Mouse (Mus musculus) midbrain, embryonic 15.5 days (tissue): ENCODE measurements around the gene Ttc24. TPM values are rescaled to one million over a fixed set of nuclear protein-coding genes. Genes with fewer than 3 reads are reported as not detected.

ENCODE experiments used
- ATAC-seq: fragments of 200-750 bp; cut with Nextera tagmentation; replicated peaks from 2 replicates; pipeline ENCODE4 v1.8.0; 2017; ENCODE audit warnings: moderate TSS enrichment
- H3K27ac ChIP-seq: fragments of 300-500 bp; sonication (generic); 2 replicates; pipeline ENCODE4 v1.5.1; 2015; ENCODE audit warnings: mild to moderate bottlenecking, inconsistent platforms
- H3K27me3 ChIP-seq: fragments of 300-500 bp; sonication (generic); replicated peaks from 2 replicates; pipeline ENCODE4 v1.6.1; 2015; ENCODE audit warnings: inconsistent platforms
- H3K36me3 ChIP-seq: fragments of 300-500 bp; sonication (generic); replicated peaks from 2 replicates; pipeline ENCODE4 v1.6.1; 2015; ENCODE audit warnings: inconsistent platforms
- H3K4me1 ChIP-seq: fragments of 300-500 bp; sonication (generic); 2 replicates; pipeline ENCODE4 v1.6.1; 2015; ENCODE audit warnings: inconsistent platforms
- H3K4me2 ChIP-seq: fragments of 300-500 bp; sonication (generic); 2 replicates; pipeline ENCODE4 v1.6.1; 2015; ENCODE audit warnings: inconsistent platforms, mild to moderate bottlenecking, moderate library complexity
- H3K4me3 ChIP-seq: fragments of 300-500 bp; sonication (generic); 2 replicates; pipeline ENCODE4 v1.5.1; 2015; ENCODE audit warnings: mild to moderate bottlenecking, inconsistent platforms
- H3K9ac ChIP-seq: fragments of 300-500 bp; sonication (generic); 2 replicates; pipeline ENCODE4 v1.6.1; 2015; ENCODE audit warnings: mild to moderate bottlenecking, inconsistent platforms
- H3K9me3 ChIP-seq: fragments of 300-500 bp; sonication (generic); 2 replicates; pipeline ENCODE4 v1.6.1; 2016; ENCODE audit warnings: inconsistent platforms
- WGBS: fragments of 180-500 bp; shearing (Covaris S2); methylation state at CpG from one replicate; pipeline ENCODE4 v1.1.7; 2015; ENCODE audit warnings: mixed read lengths; 5-methylcytosine and 5-hydroxymethylcytosine counted together
- polyA plus RNA-seq: library from polyadenylated mRNA; unstranded; fragments of >200 nt; fragmentation: Nextera tagmentation; extraction: Ambion mirVana; gene quantifications from 2 replicates; pipeline ENCODE4 v1.2.1, GENCODE M21; 2015

Ttc24 gene
- polyA plus RNA-seq, 1 experiment from 2014 or later = not detected

- Histone ChIP-seq H3K4me1 (no peaks in the 10 kb centered on the region), H3K4me2 (no peak overlapping the region), H3K9me3 (no peaks in the 10 kb centered on the region), H3K27ac (no peak overlapping the region), H3K9ac (no peak overlapping the region), H3K27me3 (no peaks in the 10 kb centered on the region), H3K36me3 (no peaks in the 10 kb centered on the region), H3K4me3 (no peak overlapping the region)
- 66% methylated on average over 3 of the region's 3 CpGs for WGBS
- no peak for ATAC-seq
Measured at GRCm38 (mm10) chr3:88100251-88100650, 22.1 kb upstream of the Ttc24 start.

- Histone ChIP-seq H3K4me2 (no peak overlapping the region), H3K36me3 (no peaks in the 10 kb centered on the region), H3K9ac (no peak overlapping the region), H3K27ac (no peak overlapping the region), H3K9me3 (no peaks in the 10 kb centered on the region), H3K4me3 (no peak overlapping the region), H3K27me3 (no peaks in the 10 kb centered on the region), H3K4me1 (no peaks in the 10 kb centered on the region)
- WGBS = 90% methylated on average over 6 of the region's 6 CpGs
- no peak for ATAC-seq
Measured at GRCm38 (mm10) chr3:88097666-88098065, 19.6 kb upstream of the Ttc24 start.

DNA sequence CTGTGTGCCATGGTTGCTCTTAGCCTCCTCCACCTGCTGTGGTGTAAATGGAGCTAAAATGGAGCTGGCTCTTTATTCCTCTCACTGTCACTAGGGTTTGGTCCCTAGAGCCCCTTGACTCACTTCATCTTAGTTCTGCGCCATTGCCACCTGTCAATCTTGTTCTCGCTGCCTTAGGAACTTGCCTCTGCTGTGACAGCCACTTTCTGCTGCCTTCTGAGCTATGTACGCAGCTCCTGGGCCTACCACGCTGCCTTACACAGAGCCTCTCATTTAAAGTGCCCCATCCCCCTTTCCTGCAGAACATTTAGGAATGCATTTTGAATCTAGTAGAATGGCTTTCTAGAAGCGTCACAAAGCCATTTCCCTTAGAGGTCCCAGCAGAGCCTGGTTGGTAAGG lies 16.0 kb upstream of the Ttc24 start:
- Histone ChIP-seq H3K4me2 (no peak overlapping the region), H3K4me1 (no peaks in the 10 kb centered on the region), H3K4me3 (no peak overlapping the region), H3K9ac (no peak overlapping the region), H3K9me3 (no peaks in the 10 kb centered on the region), H3K36me3 (no peaks in the 10 kb centered on the region), H3K27ac (no peak overlapping the region), H3K27me3 (no peaks in the 10 kb centered on the region)
- WGBS = 79% methylated on average over 5 of the region's 5 CpGs
- ATAC-seq = no peak

DNA sequence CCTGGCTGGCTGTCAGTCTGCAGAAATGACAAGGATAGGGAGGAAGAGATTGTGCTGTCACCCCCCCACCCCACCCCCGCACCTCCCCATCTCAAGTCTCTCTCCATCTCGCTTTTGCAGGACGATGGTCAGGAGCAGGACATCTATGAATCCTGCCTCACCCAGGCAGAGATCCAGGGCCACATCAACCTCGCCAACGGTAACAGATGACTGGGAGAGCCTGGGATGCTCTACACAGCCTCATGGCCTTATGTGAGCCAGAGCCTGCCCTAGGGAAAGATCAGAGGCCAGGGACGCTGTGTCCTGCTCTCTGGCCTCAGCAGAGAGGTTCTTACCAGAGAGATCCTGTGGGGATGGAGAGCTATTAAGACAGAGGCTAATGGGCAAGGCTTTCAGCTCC lies 12.5 kb upstream of the Ttc24 start:
- H3K9ac ChIP-seq = no peak overlapping the region
- H3K9me3 ChIP-seq = no peaks in the 10 kb centered on the region
- no peak overlapping the region for H3K27ac ChIP-seq
- H3K27me3 ChIP-seq = no peaks in the 10 kb centered on the region
- no peak overlapping the region for H3K4me2 ChIP-seq
- WGBS = 96% methylated on average over 6 of the region's 6 CpGs
- no peaks in the 10 kb centered on the region for H3K4me1 ChIP-seq
- no peak overlapping the region for H3K4me3 ChIP-seq
- no peak for ATAC-seq
- no peaks in the 10 kb centered on the region for H3K36me3 ChIP-seq

- no peak overlapping the region for H3K27ac ChIP-seq
- no peak for ATAC-seq
- no peaks in the 10 kb centered on the region for H3K36me3 ChIP-seq
- no peak overlapping the region for H3K9ac ChIP-seq
- H3K4me1 ChIP-seq = no peaks in the 10 kb centered on the region
- no peaks in the 10 kb centered on the region for H3K27me3 ChIP-seq
- no peak overlapping the region for H3K4me2 ChIP-seq
- H3K4me3 ChIP-seq = no peak overlapping the region
- no peaks in the 10 kb centered on the region for H3K9me3 ChIP-seq
- WGBS = 91% methylated on average over 7 of the region's 7 CpGs
Measured at GRCm38 (mm10) chr3:88090106-88090505, 12.0 kb upstream of the Ttc24 start.

- Histone ChIP-seq H3K4me3 (no peak overlapping the region), H3K9ac (no peak overlapping the region), H3K36me3 (no peaks in the 10 kb centered on the region), H3K27me3 (no peaks in the 10 kb centered on the region), H3K4me1 (no peaks in the 10 kb centered on the region; the same call in 1 of the 2 replicates), H3K4me2 (no peak overlapping the region), H3K27ac (no peak overlapping the region), H3K9me3 (no peaks in the 10 kb centered on the region)
- whole genome bisulfite sequencing = 85% methylated on average over 1 of the region's 1 CpGs
- ATAC-seq = no peak
Measured at GRCm38 (mm10) chr3:88087688-88088087, 9.6 kb upstream of the Ttc24 start.

- no peak for ATAC-seq
- H3K4me1 ChIP-seq = peaks cover 10% of the 10 kb centered on the region
- WGBS = 88% methylated on average over 5 of the region's 9 CpGs
- H3K27me3 ChIP-seq = no peaks in the 10 kb centered on the region
- no peak overlapping the region for H3K9ac ChIP-seq
- no peak overlapping the region for H3K4me3 ChIP-seq
- no peak overlapping the region for H3K27ac ChIP-seq
- no peaks in the 10 kb centered on the region for H3K36me3 ChIP-seq
- H3K9me3 ChIP-seq = no peaks in the 10 kb centered on the region
- H3K4me2 ChIP-seq = no peak overlapping the region
Measured at GRCm38 (mm10) chr3:88085459-88085858, 7.4 kb upstream of the Ttc24 start.

GRCm38 (mm10) chr3:88084001-88084400 lies 5.9 kb upstream of the Ttc24 start:
- Histone ChIP-seq H3K4me2 (no peak overlapping the region), H3K9ac (no peak overlapping the region), H3K4me1 (peaks cover 10% of the 10 kb centered on the region), H3K27ac (no peak overlapping the region), H3K36me3 (no peaks in the 10 kb centered on the region), H3K27me3 (no peaks in the 10 kb centered on the region), H3K4me3 (no peak overlapping the region), H3K9me3 (no peaks in the 10 kb centered on the region)
- 96% methylated on average over 2 of the region's 2 CpGs for WGBS
- ATAC-seq = no peak

DNA sequence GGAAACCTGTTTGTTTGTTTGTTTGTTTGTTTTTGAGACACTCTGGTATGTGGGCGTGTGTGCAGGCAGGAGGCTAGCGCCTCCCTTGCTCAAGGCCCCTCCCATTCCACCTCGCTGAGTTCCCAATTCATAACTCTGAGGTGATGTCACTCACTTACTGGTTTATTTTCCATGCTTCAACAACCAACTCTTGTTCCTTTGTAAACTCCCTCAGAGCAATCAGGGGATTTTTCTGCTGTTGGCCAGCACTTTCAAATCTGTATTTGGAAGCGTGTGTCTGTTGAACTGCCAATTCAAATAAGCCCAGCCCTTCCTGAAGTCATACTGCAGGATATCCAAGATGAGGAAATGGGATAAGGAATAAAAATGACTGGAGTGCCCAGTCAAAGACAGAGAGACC lies 4.6 kb upstream of the Ttc24 start:
- no peaks in the 10 kb centered on the region for H3K27me3 ChIP-seq
- no peak overlapping the region for H3K9ac ChIP-seq
- H3K27ac ChIP-seq = no peak overlapping the region
- H3K4me3 ChIP-seq = no peak overlapping the region
- WGBS = 15% methylated on average over 4 of the region's 4 CpGs
- no peaks in the 10 kb centered on the region for H3K9me3 ChIP-seq
- no peak for ATAC-seq
- no peaks in the 10 kb centered on the region for H3K36me3 ChIP-seq
- peaks cover 10% of the 10 kb centered on the region for H3K4me1 ChIP-seq
- no peak overlapping the region; the same call in 1 of the 2 replicates for H3K4me2 ChIP-seq

DNA sequence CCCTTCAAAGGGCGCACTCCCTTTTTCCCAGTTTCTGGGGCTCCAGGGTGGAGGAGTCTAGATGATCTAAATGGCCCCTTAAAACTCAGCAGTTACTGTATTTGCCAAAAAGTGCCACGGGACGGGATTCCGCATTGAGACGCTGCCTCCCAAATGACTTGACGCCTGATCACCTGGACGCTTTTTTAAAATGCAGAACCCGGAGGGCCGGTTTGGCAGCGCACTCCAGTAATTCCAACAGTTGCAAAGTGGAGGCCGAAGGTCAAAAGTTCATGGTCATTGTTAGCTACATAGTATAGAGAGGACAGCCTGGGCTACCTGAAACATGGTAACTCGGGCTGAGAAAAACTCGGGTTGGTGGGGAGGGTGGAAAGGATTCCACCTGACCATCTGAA lies 4.1 kb upstream of the Ttc24 start:
- peak; percentile 24; the same call in 1 of the 2 replicates for ATAC-seq
- peak overlapping the region; percentile 47 for H3K4me3 ChIP-seq
- no peaks in the 10 kb centered on the region for H3K9me3 ChIP-seq
- WGBS = 2% methylated on average over 13 of the region's 13 CpGs
- H3K36me3 ChIP-seq = no peaks in the 10 kb centered on the region
- H3K4me1 ChIP-seq = peaks cover 10% of the 10 kb centered on the region
- no peak overlapping the region for H3K27ac ChIP-seq
- H3K27me3 ChIP-seq = no peaks in the 10 kb centered on the region
- no peak overlapping the region for H3K9ac ChIP-seq
- H3K4me2 ChIP-seq = peak overlapping the region; percentile 94

- Histone ChIP-seq H3K4me1 (peaks cover 10% of the 10 kb centered on the region), H3K9ac (peak within 1 kb of the TSS; percentile 51), H3K4me3 (peak within 1 kb of the TSS; percentile 47), H3K27ac (peak within 1 kb of the TSS; percentile 49), H3K36me3 (no peaks in the 10 kb centered on the region), H3K4me2 (peak within 1 kb of the TSS; percentile 94), H3K9me3 (no peaks in the 10 kb centered on the region), H3K27me3 (no peaks in the 10 kb centered on the region)
- WGBS = 19% methylated on average over 33 of the region's 33 CpGs
- peak; percentile 92 for ATAC-seq
Measured at GRCm38 (mm10) chr3:88081345-88082223, 3.5 kb upstream of the Ttc24 start, which contains the start of gene Iqgap3. TSS of gene Iqgap3 (plus strand) at chr3:88081971.

GRCm38 (mm10) chr3:88077441-88077840 lies 663 bp downstream of the Ttc24 start:
- Histone ChIP-seq H3K9ac (no peak overlapping the region), H3K9me3 (no peaks in the 10 kb centered on the region), H3K27me3 (no peaks in the 10 kb centered on the region), H3K27ac (no peak overlapping the region), H3K4me2 (no peak overlapping the region), H3K4me1 (peaks cover 10% of the 10 kb centered on the region), H3K36me3 (no peaks in the 10 kb centered on the region), H3K4me3 (no peak overlapping the region)
- 35% methylated on average over 8 of the region's 8 CpGs for WGBS
- ATAC-seq = no peak

GRCm38 (mm10) chr3:88074766-88075165 lies 3.3 kb downstream of the Ttc24 start:
- ATAC-seq = no peak
- H3K4me1 ChIP-seq = no peaks in the 10 kb centered on the region
- H3K27me3 ChIP-seq = 0 out of 2 replicates have a peak, but pooled peaks cover 3% of the 10 kb centered on the region
- H3K9me3 ChIP-seq = no peaks in the 10 kb centered on the region
- no peak overlapping the region for H3K9ac ChIP-seq
- H3K4me3 ChIP-seq = no peak overlapping the region
- no peak overlapping the region for H3K4me2 ChIP-seq
- 77% methylated on average over 8 of the region's 8 CpGs for WGBS
- no peaks in the 10 kb centered on the region for H3K36me3 ChIP-seq
- no peak overlapping the region for H3K27ac ChIP-seq
